In the genomic region with DNA sequence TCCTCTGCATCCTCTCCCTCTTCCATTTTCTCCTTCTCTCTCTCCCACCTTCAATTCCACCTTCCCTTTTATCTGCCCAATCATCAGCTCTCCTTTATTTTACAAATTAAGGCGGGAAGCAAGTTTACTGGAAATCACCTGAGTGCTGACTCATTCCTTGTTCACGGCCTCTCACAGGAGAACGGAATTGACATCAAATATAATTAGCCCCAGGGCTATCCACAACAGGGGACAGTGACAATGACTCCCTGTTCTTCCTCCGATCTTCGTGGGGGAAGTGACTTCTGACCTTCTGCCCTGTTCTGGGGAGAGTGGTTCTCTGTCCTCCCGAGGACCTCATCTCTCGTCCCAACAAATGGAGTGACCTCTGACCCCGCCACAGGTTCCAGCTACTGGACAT, we compare ENCODE assay signal across 39 mouse cellular contexts. TPM values are rescaled to one million over a fixed set of nuclear protein-coding genes. Genes with fewer than 3 reads are reported as not detected.
"Had no signal": no experiment of that assay in that cellular context is flagged by ENCODE, and none has a peak within 500 bp of the region (broad histone marks: within the 10 kb centered on the region; RNA-seq: fewer than 3 reads in every experiment).

No protein-coding gene starts in this region.

- H3K9ac ChIP-seq: heart, embryonic 13.5 days; heart, embryonic 15.5 days; hindbrain, embryonic 13.5 days; hindbrain, embryonic 15.5 days; limb, embryonic 13.5 days; limb, embryonic 15.5 days; liver, embryonic 12.5 days; liver, embryonic 14.5 days had no signal

- H3K9me3 ChIP-seq: heart, embryonic 13.5 days; heart, embryonic 15.5 days; hindbrain, embryonic 13.5 days; hindbrain, embryonic 15.5 days; limb, embryonic 13.5 days; limb, embryonic 15.5 days; liver, embryonic 12.5 days had no signal

- DNase-seq: gastrocnemius, postnatal 14 days; gastrocnemius, postnatal 36 days; heart, adult 2 months; heart, postnatal 14 days; heart, postnatal 36 days; kidney, adult 11 months; kidney, adult 2 months; kidney, adult 9 months; kidney, postnatal 10 days; kidney, postnatal 25 days; kidney, postnatal 4 days; layer of hippocampus, adult 9-11 months; layer of hippocampus, postnatal 36 days; left cerebral cortex, postnatal 4 days had no signal

- H3K27ac ChIP-seq: heart, adult 2 months; heart, embryonic 13.5 days; heart, embryonic 15.5 days; hindbrain, embryonic 13.5 days; hindbrain, embryonic 15.5 days; hindbrain, postnatal 0 days; layer of hippocampus, adult 2 months; limb, embryonic 13.5 days; limb, embryonic 15.5 days; liver, embryonic 12.5 days; liver, embryonic 14.5 days had no signal

- H3K27me3 ChIP-seq: heart, embryonic 13.5 days; heart, embryonic 15.5 days; hindbrain, embryonic 15.5 days; limb, embryonic 13.5 days; limb, embryonic 15.5 days had no signal

- H3K4me3 ChIP-seq: heart, adult 2 months; heart, embryonic 13.5 days; heart, embryonic 15.5 days; hindbrain, embryonic 13.5 days; hindbrain, embryonic 15.5 days; layer of hippocampus, adult 2 months; limb, embryonic 13.5 days; limb, embryonic 15.5 days; liver, embryonic 12.5 days had no signal

- H3K4me1 ChIP-seq: heart, embryonic 13.5 days; heart, embryonic 15.5 days; hindbrain, embryonic 13.5 days; hindbrain, embryonic 15.5 days; limb, embryonic 13.5 days; limb, embryonic 15.5 days; liver, embryonic 12.5 days had no signal

- H3K36me3 ChIP-seq: heart, embryonic 13.5 days; heart, embryonic 15.5 days; hindbrain, embryonic 13.5 days; hindbrain, embryonic 15.5 days; limb, embryonic 13.5 days; limb, embryonic 15.5 days; liver, embryonic 12.5 days had no signal

RNA-seq across cellular contexts. Expression of gene 1700061G19Rik, which starts 1.7 kb away (rescaled TPM):
- total RNA-seq: gastrocnemius, adult 18-20 months; gastrocnemius, adult 8-10 months; gastrocnemius, postnatal 14 days; gastrocnemius, postnatal 36 days; heart, adult 2 months; heart, postnatal 14 days; heart, postnatal 36 days; hematopoietic stem cell, adult 5-6 weeks; hindbrain, postnatal 0 days; left cerebral cortex, postnatal 25 days; liver, adult 2 months had no signal

RNA-seq across cellular contexts. Expression of gene Acsbg2, which starts 2.7 kb away (rescaled TPM):
- total RNA-seq: gastrocnemius, adult 18-20 months; gastrocnemius, adult 8-10 months; gastrocnemius, postnatal 14 days; gastrocnemius, postnatal 36 days; heart, adult 2 months; heart, postnatal 14 days; heart, postnatal 36 days; hematopoietic stem cell, adult 5-6 weeks; hindbrain, postnatal 0 days; layer of hippocampus, adult 2 months; layer of hippocampus, postnatal 14 days; layer of hippocampus, postnatal 36 days; left cerebral cortex, adult 18-20 months; left cerebral cortex, adult 8-10 months; left cerebral cortex, postnatal 10 days; left cerebral cortex, postnatal 25 days; left cerebral cortex, postnatal 4 days; liver, adult 2 months had no signal
- polyA plus RNA-seq: heart, embryonic 11.5 days; heart, embryonic 13.5 days; heart, embryonic 15.5 days; hindbrain, embryonic 11.5 days; hindbrain, embryonic 15.5 days; hindbrain, postnatal 0 days; intestine, embryonic 14.5 days; intestine, embryonic 16.5 days; kidney, embryonic 16.5 days; limb, embryonic 11.5 days; limb, embryonic 13.5 days; limb, embryonic 15.5 days; liver, adult 2 months; liver, embryonic 12.5 days; liver, embryonic 14.5 days had no signal
